Mouse (Mus musculus): ENCODE results near the gene Slc7a6. TPM values are rescaled to one million over a fixed set of nuclear protein-coding genes. Genes with fewer than 3 reads are reported as not detected.

The Slc7a6 gene
- polyA plus RNA-seq, 1 experiment from 2014 or later: 68.9 TPM

Other genes with a start within 250 kb of the Slc7a6 start
- 1.4 and 1.7 TPM in 2 replicates for gene Ctrl, start 235.0 kb upstream of the Slc7a6 start, polyA plus RNA-seq (2015; fragmentation: Nextera tagmentation; extraction: Ambion mirVana)
- 29.2 and 32.0 TPM in 2 replicates for gene Psmb10, start 230.4 kb upstream of the Slc7a6 start, polyA plus RNA-seq (2015; fragmentation: Nextera tagmentation; extraction: Ambion mirVana)
- 2.8 TPM in 2 replicates for gene Lcat, start 225.5 kb upstream of the Slc7a6 start, polyA plus RNA-seq (2015; fragmentation: Nextera tagmentation; extraction: Ambion mirVana)
- 48.8 and 56.3 TPM in 2 replicates for gene Slc12a4, start 202.8 kb upstream of the Slc7a6 start, polyA plus RNA-seq (2015; fragmentation: Nextera tagmentation; extraction: Ambion mirVana)
- gene Dpep3, start 189.4 kb upstream of the Slc7a6 start, polyA plus RNA-seq (2015; fragmentation: Nextera tagmentation; extraction: Ambion mirVana): not detected in 2 replicates
- gene Dus2, start 177.5 kb upstream of the Slc7a6 start, polyA plus RNA-seq (2015; fragmentation: Nextera tagmentation; extraction: Ambion mirVana): 27.3 and 27.5 TPM in 2 replicates
- not detected in 2 replicates for gene Dpep2nb, start 162.9 kb upstream of the Slc7a6 start, polyA plus RNA-seq (2015; fragmentation: Nextera tagmentation; extraction: Ambion mirVana)
- 19.7 and 20.1 TPM in 2 replicates for gene Ddx28, start 157.0 kb upstream of the Slc7a6 start, polyA plus RNA-seq (2015; fragmentation: Nextera tagmentation; extraction: Ambion mirVana)
- gene Nfatc3, start 110.0 kb upstream of the Slc7a6 start, polyA plus RNA-seq (2015; fragmentation: Nextera tagmentation; extraction: Ambion mirVana): 9.1 and 9.4 TPM in 2 replicates
- gene Esrp2, start 31.9 kb upstream of the Slc7a6 start, polyA plus RNA-seq (2015; fragmentation: Nextera tagmentation; extraction: Ambion mirVana): 11.5 and 13.8 TPM in 2 replicates
- gene Pla2g15, start 18.5 kb upstream of the Slc7a6 start, polyA plus RNA-seq (2015; fragmentation: Nextera tagmentation; extraction: Ambion mirVana): 19.6 and 20.5 TPM in 2 replicates
- gene Slc7a6os, start 42.1 kb downstream of the Slc7a6 start, polyA plus RNA-seq (2015; fragmentation: Nextera tagmentation; extraction: Ambion mirVana): 41.8 and 44.7 TPM in 2 replicates
- 46.2 and 51.8 TPM in 2 replicates for gene Prmt7, start 42.1 kb downstream of the Slc7a6 start, polyA plus RNA-seq (2015; fragmentation: Nextera tagmentation; extraction: Ambion mirVana)
- gene Smpd3, start 169.1 kb downstream of the Slc7a6 start, polyA plus RNA-seq (2015; fragmentation: Nextera tagmentation; extraction: Ambion mirVana): 4.5 and 11.8 TPM in 2 replicates
- 31.2 and 31.8 TPM in 2 replicates for gene Zfp90, start 246.5 kb downstream of the Slc7a6 start, polyA plus RNA-seq (2015; fragmentation: Nextera tagmentation; extraction: Ambion mirVana)